Mouse (Mus musculus): Measurements from ENCODE around the gene Gm20854. TPM values are rescaled to one million over a fixed set of nuclear protein-coding genes. Genes with fewer than 3 reads are reported as not detected.

Gm20854 gene
- polyA plus RNA-seq (2012; rRNA removed; ENCODE audit: low replicate concordance) = not detected in 2 replicates

DNA sequence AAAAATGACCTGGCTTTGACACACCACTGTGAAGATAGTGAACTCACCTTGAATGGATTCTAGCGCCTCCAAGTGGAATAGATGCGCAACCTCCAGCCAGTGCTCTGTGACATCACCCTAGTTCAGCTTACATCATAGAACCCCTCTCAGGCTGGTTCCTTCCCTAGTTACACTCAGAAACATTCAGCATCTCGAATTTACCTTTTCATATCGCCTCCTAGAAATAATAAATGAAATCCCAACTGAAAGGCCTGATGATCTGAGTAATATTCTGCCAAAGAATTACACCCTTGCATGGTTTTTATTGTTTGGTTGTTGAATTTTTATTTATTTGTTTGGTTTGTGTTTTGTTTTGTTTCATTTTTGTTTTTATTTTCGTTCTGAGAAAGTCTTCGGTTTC lies at the start of gene Gm20854:
TSS of gene Gm20854 (minus strand) at position 101 of the 400 bp plus-strand sequence.

All from subcutaneous adipose tissue, adult 2 months (tissue).